Mouse (Mus musculus): Measurements from ENCODE around the gene Gm14862. TPM values are rescaled to one million over a fixed set of nuclear protein-coding genes. Genes with fewer than 3 reads are reported as not detected.

Gm14862 gene
- polyA plus RNA-seq (2012; rRNA removed) = 0.44 and 0.76 TPM in 2 replicates

DNA sequence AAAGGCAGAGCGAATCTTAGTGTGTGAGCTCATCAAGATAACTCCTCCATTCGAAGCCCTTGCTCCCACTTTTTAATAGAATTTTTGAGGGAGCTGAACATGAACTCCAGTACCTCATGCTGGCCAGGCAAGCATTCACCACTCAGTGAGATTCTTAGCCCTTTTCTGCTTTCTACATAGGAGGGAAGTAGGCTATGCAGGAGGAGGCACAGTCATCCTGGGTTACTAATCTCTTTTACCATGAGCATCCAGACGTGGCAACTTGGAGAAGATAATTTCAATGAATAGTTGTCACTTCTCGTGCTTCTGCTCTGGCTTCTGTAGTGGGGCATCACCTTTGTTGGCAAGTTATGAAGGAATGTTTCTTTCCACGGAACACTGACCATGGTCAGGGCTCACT, at the start of gene Gm14862:
Gene Gm14862, minus strand, starts transcription at position 134 of the 400 bp plus-strand sequence.

GRCm38 (mm10) chrX:9283464-9283863, 26.8 kb upstream of the Gm14862 start, which contains the start of gene H2al1m:
H2al1m (plus strand) TSS chrX:9283764.

GRCm38 (mm10) chrX:9272460-9273361, 16.0 kb upstream of the Gm14862 start, which contains the start of gene Xk:
Xk (plus strand) TSS chrX:9272756.

Other genes with a start within 250 kb of the Gm14862 start
- gene Fthl17e, start 223.4 kb downstream of the Gm14862 start, polyA plus RNA-seq (2012; rRNA removed) = not detected in 2 replicates
- gene Fthl17f, start 193.9 kb downstream of the Gm14862 start, polyA plus RNA-seq (2012; rRNA removed) = not detected in 2 replicates
- gene 4930402K13Rik, start 152.3 kb downstream of the Gm14862 start, polyA plus RNA-seq (2012; rRNA removed) = not detected in 2 replicates
- 0.05 and 0.06 TPM in 2 replicates for gene Lancl3, start 57.0 kb downstream of the Gm14862 start, polyA plus RNA-seq (2012; rRNA removed)
- gene Xk, start 15.9 kb upstream of the Gm14862 start, polyA plus RNA-seq (2012; rRNA removed) = 8.2 and 9.3 TPM in 2 replicates
- gene H2al1m, start 26.9 kb upstream of the Gm14862 start, polyA plus RNA-seq (2012; rRNA removed) = 1.2 and 2.1 TPM in 2 replicates
- 0.11 TPM in 1 of 2 replicates, not detected in the other for gene H2al1k, start 93.7 kb upstream of the Gm14862 start, polyA plus RNA-seq (2012; rRNA removed)
- gene Cybb, start 230.9 kb upstream of the Gm14862 start, polyA plus RNA-seq (2012; rRNA removed) = 10.4 and 13.6 TPM in 2 replicates